Mouse (Mus musculus): ENCODE data around the gene Olfr1467.

The Olfr1467 gene

DNA sequence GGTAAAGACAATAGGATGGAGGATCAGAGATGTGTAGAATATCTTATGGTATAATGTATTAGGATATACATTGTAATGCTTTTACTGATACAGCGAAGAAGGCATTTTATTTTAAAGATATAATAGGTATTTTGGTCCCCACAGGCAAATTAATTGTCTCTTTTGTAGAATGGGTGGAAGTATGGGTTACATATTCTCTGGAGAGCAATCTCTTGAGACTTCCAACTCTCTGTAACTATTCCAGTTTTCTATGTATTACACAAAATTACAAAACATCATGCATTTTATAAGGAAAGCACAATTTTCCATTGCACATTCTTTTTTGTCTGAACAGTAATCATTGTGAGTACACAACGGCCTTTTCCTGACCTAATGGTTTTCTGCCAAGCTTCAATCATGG lies at the start of gene Olfr1467:
Gene Olfr1467, plus strand, starts transcription at position 301 of the 400 bp plus-strand sequence.
- DNase-seq (ENCODE audit: low spot score in 2 of 2) = no peak

DNA sequence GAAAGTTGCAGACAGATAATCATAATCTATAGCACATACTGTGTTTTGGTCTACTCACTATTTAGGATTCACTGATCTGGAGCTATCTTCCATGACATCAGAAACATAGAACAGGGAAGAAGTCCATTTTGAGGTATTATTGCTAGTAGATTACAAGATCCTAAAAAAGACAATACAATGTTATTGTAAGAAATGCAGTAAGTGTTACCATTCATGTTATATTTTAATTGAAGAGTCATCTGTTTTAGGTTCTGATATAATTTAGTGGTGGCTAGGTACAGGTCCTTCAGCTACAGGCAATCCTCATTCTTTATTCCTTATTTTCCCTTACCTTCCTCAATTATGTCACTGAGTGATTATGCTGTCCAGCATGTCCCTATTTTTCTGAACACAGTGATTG lies 46.6 kb upstream of the Olfr1467 start, which contains the start of gene Olfr1465:
Gene Olfr1465, minus strand, starts transcription at position 101 of the 400 bp plus-strand sequence.
- no peak for DNase-seq (ENCODE audit: low spot score in 2 of 2)

DNA sequence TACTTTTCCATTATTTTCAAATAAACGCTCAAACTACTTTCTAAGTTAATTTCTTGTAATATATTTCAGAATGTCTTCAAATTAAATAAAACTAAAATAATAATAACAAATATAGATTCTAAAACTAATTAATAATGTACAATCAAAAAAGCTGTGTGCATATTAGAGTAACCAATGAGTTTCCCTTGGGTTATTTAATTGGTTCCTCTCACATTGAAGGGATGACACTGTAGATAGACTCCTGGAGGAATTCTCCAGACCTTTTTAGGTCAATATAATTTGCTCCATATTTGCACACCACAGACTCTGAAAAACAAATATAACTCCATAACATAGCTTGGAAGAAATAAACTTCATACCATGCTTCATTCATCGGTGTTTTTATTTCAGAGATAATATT lies 23.5 kb upstream of the Olfr1467 start, which contains the start of gene Olfr1466:
Gene Olfr1466, plus strand, starts transcription at position 301 of the 400 bp plus-strand sequence.
- DNase-seq (ENCODE audit: low spot score in 2 of 2) = no peak

GRCm38 (mm10) chr19:13407549-13407948 lies 45.5 kb downstream of the Olfr1467 start, which contains the start of gene Olfr1469:
Gene Olfr1469 (plus strand): TSS chr19:13407849.
- DNase-seq (ENCODE audit: low spot score in 2 of 2) = no peak

All from thymus, postnatal 10 days (tissue).